Mouse (Mus musculus) frontal cortex, postnatal 36 days (tissue): ENCODE data around the gene Phyhipl.

Experiments used
- DNase-seq, 2 experiments: peaks; one replicate each; pipeline ENCODE4 v3.0.0; 2022; ENCODE audit warnings: low spot score in 2 of 2

The Phyhipl gene

GRCm38 (mm10) chr10:70655828-70656227 lies at the start of gene Phyhipl:
Gene Phyhipl, minus strand, starts transcription at chr10:70655965.
- DNase-seq, result no peak

GRCm38 (mm10) chr10:70703211-70703610 lies 47.4 kb upstream of the Phyhipl start:
- DNase-seq, result no peak

- DNase-seq, result no peak
Observed at GRCm38 (mm10) chr10:70699581-70699980, 43.8 kb upstream of the Phyhipl start.

DNA sequence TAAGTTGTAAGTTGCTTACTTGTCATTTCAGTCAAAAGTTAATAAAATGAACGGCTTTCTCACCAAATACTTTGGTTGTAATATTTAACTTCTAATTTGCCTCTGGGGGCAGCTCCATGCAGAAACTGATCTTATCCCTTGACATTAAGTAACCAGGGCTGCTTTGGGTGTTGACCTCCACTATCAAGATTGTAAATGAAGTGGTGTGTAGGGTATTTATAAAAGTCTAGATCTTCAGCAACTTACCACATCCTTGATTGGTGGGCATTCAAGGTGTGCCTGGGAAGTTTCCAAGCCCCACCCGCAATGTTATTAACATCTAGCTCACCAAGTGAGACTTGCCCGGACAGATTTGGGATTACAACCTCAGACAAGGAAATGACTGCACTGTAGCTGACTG lies 42.2 kb upstream of the Phyhipl start:
- DNase-seq, result no peak

GRCm38 (mm10) chr10:70696748-70697585 lies 41.2 kb upstream of the Phyhipl start:
- no peak for DNase-seq

- DNase-seq, result no peak
Observed at GRCm38 (mm10) chr10:70689346-70689745, 33.6 kb upstream of the Phyhipl start.

DNA sequence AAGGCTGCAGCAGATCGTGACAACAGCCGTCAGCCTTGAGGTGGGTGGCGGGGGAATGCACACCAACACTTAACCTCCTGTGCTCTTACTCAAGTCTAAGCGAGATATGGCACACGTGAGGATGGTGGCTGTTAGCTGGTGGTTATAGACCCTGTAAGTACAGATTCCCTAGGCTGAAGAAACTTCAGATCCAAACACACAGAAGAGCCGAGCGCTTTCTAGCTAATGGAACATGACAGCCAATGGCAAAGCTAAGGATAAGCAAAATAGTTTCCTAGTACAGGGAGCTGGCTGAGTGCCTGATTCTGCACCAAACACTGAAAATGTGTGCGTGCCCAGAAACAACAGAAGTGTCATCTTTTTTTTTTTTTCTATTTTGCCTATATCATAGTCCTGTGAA lies 33.1 kb upstream of the Phyhipl start:
- DNase-seq, result no peak

- DNase-seq, result no peak
Observed at GRCm38 (mm10) chr10:70686941-70687703, 31.4 kb upstream of the Phyhipl start.

DNA sequence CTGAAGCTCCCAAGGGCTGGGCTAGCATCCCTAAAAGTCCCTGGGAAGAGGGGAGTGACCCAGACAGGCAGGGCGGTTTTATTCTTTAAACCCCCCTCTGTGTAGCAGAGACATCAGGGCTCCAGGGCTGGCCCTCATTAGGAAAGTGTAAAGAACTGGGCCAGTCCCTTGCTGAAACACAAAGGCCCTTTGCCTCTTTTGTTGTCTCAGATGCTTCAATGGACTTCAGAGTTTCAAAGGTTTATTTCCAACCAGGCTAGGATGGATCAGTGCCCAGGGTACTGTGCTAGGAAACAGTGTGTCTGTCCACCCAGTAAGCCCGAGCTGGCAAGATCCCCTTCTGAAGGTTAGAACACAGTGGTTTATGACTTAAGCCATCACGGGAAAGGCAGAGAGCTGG lies 30.7 kb upstream of the Phyhipl start:
- DNase-seq, result peak; percentile 26 to 53

- DNase-seq, result no peak
Observed at GRCm38 (mm10) chr10:70683508-70683907, 27.7 kb upstream of the Phyhipl start.

DNA sequence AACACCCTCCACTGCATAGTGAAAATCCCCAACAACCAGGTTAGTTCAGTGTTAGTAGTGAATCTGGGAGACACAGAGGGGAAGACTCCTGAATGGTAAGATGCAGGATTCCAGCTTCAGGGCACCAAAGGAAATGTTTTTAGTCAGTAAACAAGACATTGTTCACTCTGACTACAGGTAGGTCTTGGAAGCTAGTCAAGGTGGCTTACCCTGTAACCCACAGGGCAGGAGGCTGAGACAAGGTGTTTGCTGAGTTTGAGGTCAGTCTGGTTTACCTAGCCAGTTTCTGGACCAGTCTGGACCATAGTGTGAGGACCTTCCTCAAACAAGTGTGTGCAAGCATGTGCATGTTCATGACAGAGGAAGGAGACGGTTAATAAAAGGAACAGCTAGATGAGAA lies 22.2 kb upstream of the Phyhipl start:
- no peak for DNase-seq

- DNase-seq, result no peak
Observed at GRCm38 (mm10) chr10:70656272-70656671, 507 bp upstream of the Phyhipl start.

GRCm38 (mm10) chr10:70654655-70655054 lies 1.1 kb downstream of the Phyhipl start:
- no peak for DNase-seq

GRCm38 (mm10) chr10:70654139-70654538 lies 1.6 kb downstream of the Phyhipl start:
- no peak for DNase-seq

GRCm38 (mm10) chr10:70651769-70652648 lies 3.8 kb downstream of the Phyhipl start:
- DNase-seq, result no peak

DNA sequence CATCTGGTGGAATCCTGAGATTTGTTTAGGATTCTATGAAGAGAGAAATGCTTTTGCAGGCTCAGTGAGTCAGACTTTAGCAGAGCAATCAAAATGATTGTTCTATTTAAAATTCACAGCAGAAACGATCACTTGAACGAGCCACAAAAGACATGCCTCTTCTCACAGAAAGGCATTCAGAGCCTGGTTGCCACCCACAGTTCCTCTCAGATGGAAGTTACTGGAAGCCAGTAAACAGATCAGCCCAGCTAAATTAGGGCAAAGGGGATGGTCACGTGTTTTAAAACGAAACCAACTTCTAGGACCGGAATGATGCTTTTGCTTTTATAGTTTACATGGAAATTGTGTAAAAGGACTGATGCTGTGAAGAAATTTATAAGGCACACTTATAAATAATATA lies 6.9 kb downstream of the Phyhipl start:
- DNase-seq, result peak; percentile 35 to 65

DNA sequence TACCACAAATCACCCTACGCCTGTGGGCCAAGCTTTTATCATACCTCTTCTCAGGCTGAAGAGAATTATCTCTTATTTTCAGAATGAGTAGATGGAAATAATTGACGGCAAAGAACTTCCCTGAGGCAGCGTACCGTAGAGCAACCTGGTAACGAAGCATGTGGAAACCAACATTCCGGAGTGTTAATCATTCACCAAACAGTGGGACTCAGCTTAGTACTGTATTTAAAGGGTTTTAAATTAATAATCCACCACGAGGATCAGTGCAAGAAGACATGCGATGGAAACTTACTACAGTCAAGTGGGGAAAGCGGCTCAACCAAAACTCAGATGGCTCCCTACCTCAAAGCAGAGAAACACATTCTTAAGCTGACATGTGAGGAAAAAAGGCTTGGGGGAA lies 12.6 kb downstream of the Phyhipl start:
- no peak for DNase-seq

DNA sequence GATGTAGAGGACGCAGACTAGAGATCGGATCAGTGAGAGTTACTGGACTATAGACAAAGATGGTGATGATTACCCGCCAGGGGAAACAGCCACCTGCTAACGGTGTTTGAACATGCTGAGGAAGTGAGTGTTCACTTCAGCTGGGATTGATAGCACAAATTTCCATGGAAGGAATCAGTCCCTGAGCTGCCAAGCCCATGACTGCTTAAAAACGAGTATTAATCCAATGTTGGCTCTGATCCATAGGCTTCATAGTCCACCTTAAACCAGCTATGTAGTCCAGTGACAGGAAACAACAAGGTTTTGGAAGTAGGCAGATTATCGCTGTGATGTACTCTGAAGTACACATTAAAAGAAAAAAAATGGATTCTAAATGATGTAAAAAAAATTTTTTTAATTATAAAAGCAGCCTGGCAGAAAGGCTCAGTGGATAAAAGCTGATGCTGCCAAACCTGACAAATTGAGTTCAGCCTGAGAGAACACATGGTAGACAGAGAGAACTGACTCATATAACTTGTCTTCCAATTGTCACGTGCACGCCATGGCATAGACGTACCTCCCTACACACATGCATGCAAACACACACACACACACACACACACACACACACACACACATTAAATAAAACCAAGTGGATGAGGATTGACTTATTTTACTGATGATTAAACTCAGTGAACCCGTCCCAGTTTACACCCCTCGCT lies 14.7 kb downstream of the Phyhipl start:
- no peak for DNase-seq

GRCm38 (mm10) chr10:70640075-70640737 lies 15.6 kb downstream of the Phyhipl start:
- no peak for DNase-seq

DNA sequence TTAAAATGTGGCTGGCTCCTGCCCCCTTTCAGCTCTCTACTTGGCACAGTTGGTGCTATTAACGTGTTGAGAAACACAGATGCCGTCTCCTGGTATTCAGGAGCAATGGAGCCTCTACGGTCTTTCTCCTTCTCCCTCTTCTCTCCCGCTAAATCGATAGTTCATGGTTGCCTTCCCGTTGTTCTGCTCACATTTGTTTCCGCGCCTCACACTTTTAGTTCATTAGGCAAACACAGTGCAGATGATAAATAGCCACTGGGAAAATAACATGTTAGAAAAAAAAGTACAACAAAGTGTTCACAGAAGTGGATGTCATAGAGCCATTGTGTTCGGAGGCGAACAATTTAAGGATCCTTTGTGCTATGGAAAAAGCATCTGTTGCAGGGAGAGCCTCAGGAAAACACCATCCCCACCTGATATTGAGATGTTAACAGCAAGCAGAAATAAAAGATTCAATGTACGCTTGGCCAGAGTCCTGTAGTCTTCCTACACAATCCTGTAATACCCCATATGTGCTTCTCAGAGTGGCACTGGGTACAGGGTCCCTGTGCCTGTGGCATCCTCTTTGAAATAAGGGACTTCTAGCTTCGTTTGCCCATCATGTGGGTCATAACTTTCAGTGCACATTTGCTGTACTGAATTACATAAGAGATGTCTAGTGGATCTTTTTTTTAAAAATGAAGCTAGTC lies 18.0 kb downstream of the Phyhipl start:
- no peak for DNase-seq
